Mouse (Mus musculus) liver, postnatal 0 days (tissue): Measurements from ENCODE around the gene Zfp182. TPM values are rescaled to one million over a fixed set of nuclear protein-coding genes. Genes with fewer than 3 reads are reported as not detected.

Experiments used
- ATAC-seq: fragments of 200-750 bp; cut with Nextera tagmentation; 2 replicates; pipeline ENCODE4 v1.8.0; 2017; ENCODE audit warnings: mild to moderate bottlenecking, moderate library complexity
- DNase-seq: peaks from one replicate; pipeline ENCODE4 v3.0.0-alpha.2; 2016
- H3K27ac ChIP-seq: fragments of 300-500 bp; sonication (generic); 2 replicates; pipeline ENCODE4 v1.5.1; 2014; ENCODE audit warnings: antibody characterized with exemption, moderate library complexity, mild to moderate bottlenecking, low read depth
- H3K27me3 ChIP-seq: fragments of 300-500 bp; sonication (generic); 2 replicates; pipeline ENCODE4 v1.6.1; 2014; ENCODE audit warnings: low read length, control low read depth, mixed read lengths; ENCODE audit not compliant: insufficient read depth
- H3K36me3 ChIP-seq: fragments of 300-500 bp; sonication (generic); replicated peaks from 2 replicates; pipeline ENCODE4 v1.6.1; 2014; ENCODE audit warnings: mild to moderate bottlenecking, control low read depth, low read length, moderate library complexity, mixed read lengths; ENCODE audit not compliant: insufficient read depth
- H3K4me1 ChIP-seq: fragments of 300-500 bp; sonication (generic); 2 replicates; pipeline ENCODE4 v1.6.1; 2014; ENCODE audit warnings: antibody characterized with exemption, mild to moderate bottlenecking, control low read depth; ENCODE audit not compliant: insufficient read depth
- H3K4me2 ChIP-seq: fragments of 300-500 bp; sonication (generic); 2 replicates; pipeline ENCODE4 v1.6.1; 2014; ENCODE audit warnings: low read depth, mild to moderate bottlenecking, low read length, moderate library complexity, mixed read lengths
- H3K4me3 ChIP-seq: fragments of 300-500 bp; sonication (generic); 2 replicates; pipeline ENCODE4 v1.5.1; 2014; ENCODE audit warnings: low read depth, low read length
- H3K9ac ChIP-seq: fragments of 300-500 bp; sonication (generic); replicated peaks from 2 replicates; pipeline ENCODE4 v1.6.1; 2014; ENCODE audit warnings: mild to moderate bottlenecking, moderate library complexity
- H3K9me3 ChIP-seq: fragments of 300-500 bp; sonication (generic); 2 replicates; pipeline ENCODE4 v1.6.1; 2016; ENCODE audit warnings: mild to moderate bottlenecking, control low read depth, low read length, mixed read lengths
- CTCF ChIP-seq: sonication (generic); IDR thresholded peaks from 2 replicates; pipeline ENCODE4 v1.5.1; 2016; ENCODE audit warnings: antibody characterized with exemption, low read depth
- EP300 ChIP-seq: IDR thresholded peaks from 2 replicates; pipeline ENCODE4 v1.6.1; 2016; ENCODE audit warnings: antibody characterized with exemption, low read depth, mild to moderate bottlenecking
- WGBS: fragments of 180-500 bp; shearing (Covaris S2); extraction: QIAGEN DNeasy Blood & Tissue Kit; methylation state at CpG from one replicate; pipeline ENCODE4 v1.1.7; 2014; ENCODE audit not compliant: insufficient replicate concordance; 5-methylcytosine and 5-hydroxymethylcytosine counted together
- polyA plus RNA-seq: library from polyadenylated mRNA; unstranded; fragments of >200 nt; fragmentation: Nextera tagmentation; extraction: Ambion mirVana; gene quantifications from 2 replicates; pipeline ENCODE4 v1.2.1, GENCODE M21; 2015

Gene Zfp182
- polyA plus RNA-seq, 1 experiment from 2014 or later: 1.4 TPM

DNA sequence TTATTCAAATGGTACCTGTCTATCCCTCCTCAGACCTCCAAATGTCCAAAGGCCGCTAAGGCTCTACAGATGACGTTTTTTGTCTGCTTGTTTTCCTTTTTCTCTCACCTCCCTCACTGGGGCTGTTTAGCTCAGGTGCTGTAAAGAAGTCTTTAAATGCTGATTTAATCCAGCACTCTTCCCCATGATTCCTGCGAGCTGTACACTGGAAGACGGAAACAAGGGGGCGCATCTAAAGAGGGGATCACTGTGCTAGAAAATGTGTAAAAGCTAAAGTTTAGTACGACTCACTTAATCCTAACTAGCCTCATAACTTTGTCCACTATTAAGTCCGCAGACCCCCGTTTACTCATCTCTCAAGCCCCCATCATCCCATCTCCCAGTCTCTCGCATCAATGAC lies 656 bp downstream of the Zfp182 start:
- H3K4me2 ChIP-seq: peak overlapping the region; percentile 61
- TF ChIP-seq CTCF: no peak
- no peak for TF ChIP-seq EP300
- ATAC-seq (peak; percentile 57), DNase-seq (no peak)
- H3K27ac ChIP-seq: no peak overlapping the region
- peak overlapping the region; percentile 48 for H3K9ac ChIP-seq
- peak overlapping the region; percentile 60 for H3K4me3 ChIP-seq
- 29% methylated on average over 9 of the region's 9 CpGs for WGBS
- no peaks in the 10 kb centered on the region for H3K27me3 ChIP-seq
- no peaks in the 10 kb centered on the region for H3K4me1 ChIP-seq
- no peaks in the 10 kb centered on the region for H3K9me3 ChIP-seq
- H3K36me3 ChIP-seq: no peaks in the 10 kb centered on the region

DNA sequence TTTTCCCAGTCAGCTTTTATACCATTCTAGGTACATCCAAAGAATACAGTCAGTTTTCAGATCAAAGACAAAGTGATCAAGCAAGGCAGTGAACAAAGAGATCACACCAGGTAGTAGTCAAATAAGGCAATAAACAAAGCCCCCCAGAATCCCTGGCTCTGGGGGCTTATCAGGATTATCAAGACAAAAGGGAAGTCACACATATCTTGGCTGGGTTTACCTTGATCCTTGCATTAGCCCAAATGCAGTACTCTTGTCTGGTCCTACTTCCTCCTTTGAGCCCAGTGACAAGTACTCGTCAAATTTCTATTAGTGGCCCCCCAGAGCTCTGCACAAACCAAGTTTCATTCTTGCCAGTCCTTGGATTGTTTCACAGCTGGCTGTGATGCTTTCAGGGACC lies 81.2 kb downstream of the Zfp182 start:
- ATAC-seq (no peak), DNase-seq (no peak)
- no peaks in the 10 kb centered on the region for H3K27me3 ChIP-seq
- no peak overlapping the region for H3K9ac ChIP-seq
- H3K9me3 ChIP-seq: no peaks in the 10 kb centered on the region
- no peak overlapping the region for H3K4me2 ChIP-seq
- H3K4me3 ChIP-seq: no peak overlapping the region
- no peaks in the 10 kb centered on the region for H3K36me3 ChIP-seq
- TF ChIP-seq EP300 (no peak), CTCF (no peak)
- no peaks in the 10 kb centered on the region for H3K4me1 ChIP-seq
- 26% methylated on average over 1 of the region's 1 CpGs for WGBS
- H3K27ac ChIP-seq: no peak overlapping the region

Other genes with a start within 250 kb of the Zfp182 start
- gene Timp1, start 192.2 kb downstream of the Zfp182 start, polyA plus RNA-seq: 1.7 and 2.2 TPM in 2 replicates
- 0.05 TPM in 1 of 2 replicates, not detected in the other for gene Syn1, start 141.3 kb downstream of the Zfp182 start, polyA plus RNA-seq
- 63.8 TPM in 2 replicates for gene Cfp, start 130.8 kb downstream of the Zfp182 start, polyA plus RNA-seq
- 1.8 and 2.1 TPM in 2 replicates for gene Elk1, start 111.7 kb downstream of the Zfp182 start, polyA plus RNA-seq
- 53.4 and 53.7 TPM in 2 replicates for gene Uxt, start 100.3 kb downstream of the Zfp182 start, polyA plus RNA-seq
- gene Spaca5, start 6.1 kb upstream of the Zfp182 start, polyA plus RNA-seq: not detected in 2 replicates
- gene Zfp300, start 27.2 kb upstream of the Zfp182 start, polyA plus RNA-seq: 0.08 TPM in 2 replicates
- gene Ssxa1, start 53.5 kb upstream of the Zfp182 start, polyA plus RNA-seq: not detected in 2 replicates
- gene Gm21876, start 113.3 kb upstream of the Zfp182 start, polyA plus RNA-seq: not detected in 2 replicates